Mouse (Mus musculus): ENCODE data around the gene Gm8926. TPM values are rescaled to one million over a fixed set of nuclear protein-coding genes. Genes with fewer than 3 reads are reported as not detected.

Gene Gm8926
- not detected for polyA plus RNA-seq (2014; fragmentation: Illumina TruSeq; extraction: RNeasy Lipid Tissue Mini Kit (QIAGEN cat#74804); ENCODE audit: low read depth, low replicate concordance)

DNA sequence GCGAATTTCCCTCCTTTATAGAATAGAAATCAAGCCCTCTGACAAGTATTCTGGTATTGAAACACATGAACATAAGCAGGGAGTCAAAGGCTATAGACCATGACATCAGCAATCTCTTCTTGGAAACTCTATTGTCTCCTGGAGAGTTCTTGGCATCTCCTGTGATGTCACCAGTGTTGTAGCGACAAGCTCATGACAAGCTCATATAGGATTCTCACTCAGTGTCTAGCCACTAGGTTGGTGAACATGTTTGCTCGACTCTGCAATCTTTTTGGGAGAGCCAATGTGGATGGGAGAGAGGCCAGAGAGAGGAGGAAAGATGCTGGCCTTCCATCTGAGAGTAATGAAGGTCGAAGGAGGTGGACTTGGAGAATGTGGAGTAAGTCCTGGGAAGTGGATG lies at the start of gene Gm8926:
Gm8926 (plus strand) TSS at position 301 of the 400 bp plus-strand sequence.

Other genes starting within 250 kb of the Gm8926 start
- gene Gm6460, start 175.6 kb upstream of the Gm8926 start, polyA plus RNA-seq (2014; fragmentation: Illumina TruSeq; extraction: RNeasy Lipid Tissue Mini Kit (QIAGEN cat#74804); ENCODE audit: low read depth, low replicate concordance), result not detected
- gene Gm8922, start 88.6 kb upstream of the Gm8926 start, polyA plus RNA-seq (2014; fragmentation: Illumina TruSeq; extraction: RNeasy Lipid Tissue Mini Kit (QIAGEN cat#74804); ENCODE audit: low read depth, low replicate concordance), result not detected
- gene Gm6465, start 75.0 kb downstream of the Gm8926 start, polyA plus RNA-seq (2014; fragmentation: Illumina TruSeq; extraction: RNeasy Lipid Tissue Mini Kit (QIAGEN cat#74804); ENCODE audit: low read depth, low replicate concordance), result not detected
- not detected for gene 4933402N22Rik, start 147.5 kb downstream of the Gm8926 start, polyA plus RNA-seq (2014; fragmentation: Illumina TruSeq; extraction: RNeasy Lipid Tissue Mini Kit (QIAGEN cat#74804); ENCODE audit: low read depth, low replicate concordance)